Mouse (Mus musculus) kidney, postnatal 36 days (tissue): ENCODE results near the gene Mthfd1l.

Experiments used
- DNase-seq, 2 experiments: peaks; one replicate each; pipeline ENCODE4 v3.0.0; 2021 to 2022; ENCODE audit warnings: mixed read lengths in 2 of 2

Gene Mthfd1l

DNA sequence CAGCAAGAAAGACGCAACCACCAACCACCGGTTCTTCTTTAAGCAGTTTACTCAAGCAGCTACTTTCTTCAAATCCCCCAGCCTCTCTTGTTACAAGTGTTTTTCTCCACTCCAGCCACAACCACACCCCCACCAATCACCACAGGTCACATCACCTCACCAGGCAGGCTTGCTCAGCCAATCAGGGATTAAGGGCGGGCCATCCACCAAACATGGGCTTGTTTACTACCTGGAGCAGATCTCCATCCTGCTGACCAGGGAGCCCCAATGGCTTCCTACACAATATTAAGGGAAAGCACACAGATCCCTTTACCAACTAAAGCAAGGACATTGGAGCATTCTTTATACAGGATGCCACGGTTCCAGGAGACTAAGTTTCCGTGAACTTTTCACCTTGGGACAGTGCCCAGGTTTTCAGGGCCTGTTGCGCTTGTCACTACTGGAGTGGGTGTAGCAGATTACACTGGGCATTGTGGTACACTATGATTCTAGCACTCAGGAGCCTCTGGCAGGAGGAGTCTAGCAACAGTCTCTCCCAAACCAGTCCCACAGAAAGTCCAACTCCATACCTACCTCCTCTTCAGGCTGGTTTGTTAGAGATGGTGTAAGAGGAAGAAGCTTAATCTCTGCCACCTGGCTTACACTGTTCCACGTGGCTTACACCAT lies 150.5 kb downstream of the Mthfd1l start:
- DNase-seq: peak; percentile 63 to 69

DNA sequence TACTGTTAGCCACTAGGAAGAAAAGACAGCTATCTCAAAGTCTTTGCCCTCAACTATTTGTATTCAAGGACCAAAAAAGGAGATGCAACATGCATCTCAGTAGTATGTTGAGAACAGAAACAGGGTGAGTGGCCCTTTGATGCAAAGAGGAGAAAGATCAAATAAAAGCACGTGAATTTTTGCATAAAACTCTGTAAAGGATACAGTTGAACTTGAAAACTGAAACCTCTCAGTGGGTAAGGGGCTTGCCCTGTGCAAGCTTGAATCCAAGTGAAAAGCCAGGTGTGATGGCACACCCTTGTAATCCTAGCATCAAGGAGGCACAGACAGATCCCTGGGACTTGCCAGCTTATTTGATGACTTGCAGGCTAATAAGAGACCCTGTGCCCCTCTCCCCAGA lies 151.2 kb downstream of the Mthfd1l start:
- no peak for DNase-seq

DNA sequence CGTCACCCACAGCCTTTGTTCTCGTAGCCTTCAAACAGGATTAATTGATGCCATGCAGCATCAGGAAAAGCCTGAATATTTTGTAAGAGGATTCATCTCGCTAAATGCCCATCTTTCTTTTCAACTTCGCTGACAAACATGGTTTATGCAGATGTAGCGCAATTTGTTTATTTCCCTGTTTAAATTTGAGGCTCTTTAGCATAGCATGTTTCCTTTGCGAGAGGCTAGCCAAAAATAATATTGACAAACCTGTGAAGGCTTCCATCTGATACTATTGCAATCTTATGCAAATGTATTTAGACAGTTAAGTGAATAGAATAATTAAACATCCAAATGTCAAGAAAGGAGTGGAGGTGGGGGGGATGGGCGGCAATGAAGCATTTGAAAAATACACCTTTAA lies 152.3 kb downstream of the Mthfd1l start:
- no peak for DNase-seq

DNA sequence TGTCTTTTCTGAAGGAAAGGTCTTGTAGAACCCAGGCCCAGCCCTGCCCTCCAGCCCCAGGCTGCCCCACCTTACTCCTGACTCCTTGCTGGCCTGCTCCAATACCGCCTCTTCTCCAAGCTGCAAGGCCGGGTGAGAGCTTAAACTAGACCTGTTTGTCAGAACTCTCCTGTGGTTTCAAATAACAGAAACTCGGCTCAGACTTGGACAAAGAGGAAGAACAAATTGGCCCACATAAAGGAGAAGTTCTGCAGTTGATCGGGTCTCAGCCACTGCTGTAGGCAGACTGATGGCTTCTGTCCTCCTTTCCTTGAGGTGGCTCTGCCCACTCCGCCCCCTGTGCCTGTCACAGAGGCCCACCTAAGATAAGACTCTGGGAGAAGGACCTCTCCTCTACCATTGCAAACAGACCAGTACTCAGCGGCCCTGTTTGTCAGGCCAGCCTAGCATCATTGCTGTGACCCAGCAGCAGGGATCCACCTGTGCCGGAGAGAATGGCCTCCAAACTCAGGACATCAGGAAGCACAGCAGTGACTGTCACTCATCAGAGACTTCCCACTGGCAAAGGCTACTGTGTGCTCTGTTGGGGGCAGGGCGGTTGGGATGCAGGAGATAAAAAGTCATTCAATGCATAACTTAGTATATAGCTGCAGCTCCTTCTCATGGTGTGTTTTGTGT lies 153.6 kb downstream of the Mthfd1l start:
- DNase-seq: no peak

DNA sequence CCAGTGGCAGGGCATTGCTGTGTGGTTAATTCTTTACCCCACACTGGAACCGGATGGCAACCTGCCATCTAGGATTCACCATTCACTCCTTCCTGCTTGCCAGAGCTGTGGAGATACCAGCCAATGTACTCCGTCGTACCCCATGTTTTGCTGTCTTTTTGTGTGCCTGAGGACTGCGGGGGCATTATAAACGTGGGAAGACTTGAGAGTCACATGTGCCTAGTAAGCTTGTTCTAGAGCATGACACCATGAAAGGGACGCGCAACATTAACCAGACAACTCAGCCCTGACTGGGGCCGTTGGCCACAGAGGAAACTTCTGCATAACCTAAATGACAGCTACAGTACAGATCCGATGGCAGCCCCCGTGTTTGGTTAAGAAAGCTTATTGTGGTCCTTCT lies 155.5 kb downstream of the Mthfd1l start:
- DNase-seq: peak in 1 of 2 experiments; percentile 61

DNA sequence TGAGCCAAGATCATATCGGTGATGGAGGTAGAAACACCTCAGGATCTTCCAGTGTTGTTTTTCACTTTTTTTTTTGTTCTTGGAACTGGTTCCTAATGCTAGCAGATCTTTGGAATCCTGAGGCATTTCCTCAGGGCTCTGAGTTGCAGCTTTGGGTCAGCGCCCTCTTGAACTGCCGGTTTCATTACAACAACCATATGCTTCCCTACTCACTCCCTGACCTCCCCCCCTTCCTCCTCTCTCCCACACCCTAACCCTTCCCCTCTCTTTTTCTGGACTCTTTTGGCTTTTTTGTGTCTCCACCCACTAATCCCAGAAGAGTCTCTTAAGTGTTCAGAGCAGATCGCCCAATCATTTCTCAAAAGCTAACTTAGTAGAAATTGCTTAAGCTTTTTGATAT lies 156.0 kb downstream of the Mthfd1l start:
- DNase-seq: peak; percentile 58 to 63

DNA sequence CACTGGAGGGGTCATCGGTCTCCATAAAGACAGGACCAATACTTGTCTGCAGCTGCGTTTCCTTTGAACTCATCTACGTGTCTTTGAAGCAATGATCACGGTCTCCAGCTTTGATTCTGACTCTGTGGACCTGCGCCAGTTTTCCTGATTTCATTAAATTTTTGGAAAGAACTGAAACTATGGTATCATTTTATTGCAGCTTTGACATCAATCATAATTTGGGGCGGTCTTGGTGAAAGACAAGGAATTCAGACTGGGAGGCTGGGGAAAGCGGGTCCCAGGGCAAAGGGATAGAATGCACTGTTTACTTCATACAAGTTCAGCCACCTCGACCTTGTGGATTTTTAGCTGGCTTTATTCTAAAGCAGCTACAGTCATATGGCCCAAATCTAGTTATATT lies 156.5 kb downstream of the Mthfd1l start:
- DNase-seq: peak in 1 of 2 experiments; percentile 33

DNA sequence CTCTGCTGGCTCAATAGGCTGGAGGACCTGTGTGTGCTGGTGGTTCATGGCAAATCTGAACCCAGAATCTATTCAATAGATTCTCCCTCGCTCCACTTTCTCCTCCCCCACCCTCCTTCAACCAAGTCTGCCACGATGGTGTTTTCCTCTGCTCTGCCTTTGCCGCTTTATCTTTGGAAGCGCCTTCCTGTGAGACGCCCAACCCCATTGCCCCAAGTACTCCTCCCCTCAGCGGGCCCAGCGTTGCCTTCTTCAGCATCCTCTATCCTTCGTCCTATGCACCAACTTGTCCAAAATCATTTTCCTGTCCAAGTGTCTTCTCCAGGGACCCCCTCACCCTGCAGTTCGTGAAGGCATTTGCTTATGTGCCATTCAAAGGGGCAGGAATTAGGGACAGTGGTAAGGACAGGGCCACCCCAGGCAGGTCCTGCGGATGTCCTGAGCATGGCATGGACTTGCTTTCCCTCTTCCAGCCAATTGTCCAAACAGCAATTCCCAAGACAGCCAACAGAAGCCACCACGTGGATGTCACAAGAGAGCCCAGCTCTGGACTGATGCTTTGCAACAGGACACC lies 157.2 kb downstream of the Mthfd1l start:
- DNase-seq: no peak

DNA sequence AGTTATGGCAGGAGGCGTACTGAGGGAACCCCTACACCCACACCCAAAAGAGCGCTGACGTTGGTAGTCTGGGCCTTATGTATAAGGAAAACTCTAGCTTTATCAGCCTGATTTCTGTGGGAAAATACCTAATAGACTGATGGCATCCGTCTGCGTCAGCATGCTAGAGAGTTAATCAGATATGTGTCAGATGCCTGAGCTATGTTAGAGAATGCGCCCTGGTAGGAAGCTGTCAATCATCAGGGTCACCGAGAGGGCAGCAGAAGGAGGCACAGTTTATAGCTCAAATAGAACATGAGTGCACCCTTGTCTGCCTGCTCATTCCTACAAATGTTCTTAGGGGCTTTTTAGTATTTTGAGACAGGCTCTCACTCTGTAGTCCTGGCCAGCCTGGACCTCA lies 159.8 kb downstream of the Mthfd1l start:
- DNase-seq: no peak

DNA sequence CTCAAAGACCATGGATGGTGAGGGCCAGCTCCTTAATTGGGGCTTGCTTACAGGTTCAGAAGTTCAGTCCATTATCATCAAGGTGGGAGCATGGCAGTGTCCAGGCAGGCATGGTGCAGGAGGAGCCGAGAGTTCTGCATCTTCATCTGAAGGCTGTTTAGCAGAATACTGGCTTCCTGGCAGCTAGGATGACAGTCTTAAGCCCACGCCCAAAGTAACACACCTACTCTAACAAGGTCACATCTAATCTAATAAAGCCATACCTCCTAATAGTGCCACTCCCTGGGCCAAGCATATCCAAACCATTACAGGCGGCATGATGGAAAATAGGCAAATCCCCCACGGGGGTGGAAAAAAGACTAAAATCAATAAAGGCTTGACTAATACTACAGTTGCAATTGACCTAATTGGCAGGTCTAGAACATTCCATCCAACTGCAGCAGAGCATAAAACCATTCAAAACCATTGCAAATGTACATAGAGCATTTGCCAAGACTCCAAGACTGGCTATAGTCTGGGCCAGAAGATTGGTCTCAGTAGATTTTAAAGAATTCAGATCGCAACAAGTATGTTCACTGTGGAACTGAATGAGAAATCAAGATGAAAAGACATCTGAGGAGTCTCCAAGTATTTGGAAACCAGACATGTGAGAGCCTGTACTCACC lies 162.3 kb downstream of the Mthfd1l start:
- no peak for DNase-seq

DNA sequence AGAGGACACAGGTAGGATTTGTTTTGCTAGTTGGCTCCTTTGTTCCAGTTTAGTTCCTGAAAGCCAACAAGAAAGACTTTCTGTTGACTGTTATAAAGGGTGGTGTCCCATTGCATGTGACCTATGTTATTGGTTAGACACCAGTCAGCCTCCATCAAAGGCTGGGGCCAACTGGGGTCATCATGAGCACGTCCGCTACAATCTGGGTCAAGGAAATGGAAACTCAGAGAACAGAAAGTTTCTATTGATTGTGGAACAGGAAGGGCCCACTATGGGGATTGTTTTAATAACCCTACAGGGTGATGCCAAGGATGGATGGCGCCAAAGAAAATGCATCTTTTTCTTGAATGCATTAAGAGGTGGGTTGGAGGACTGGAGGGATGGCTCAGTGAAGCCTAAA lies 166.6 kb downstream of the Mthfd1l start:
- no peak for DNase-seq

DNA sequence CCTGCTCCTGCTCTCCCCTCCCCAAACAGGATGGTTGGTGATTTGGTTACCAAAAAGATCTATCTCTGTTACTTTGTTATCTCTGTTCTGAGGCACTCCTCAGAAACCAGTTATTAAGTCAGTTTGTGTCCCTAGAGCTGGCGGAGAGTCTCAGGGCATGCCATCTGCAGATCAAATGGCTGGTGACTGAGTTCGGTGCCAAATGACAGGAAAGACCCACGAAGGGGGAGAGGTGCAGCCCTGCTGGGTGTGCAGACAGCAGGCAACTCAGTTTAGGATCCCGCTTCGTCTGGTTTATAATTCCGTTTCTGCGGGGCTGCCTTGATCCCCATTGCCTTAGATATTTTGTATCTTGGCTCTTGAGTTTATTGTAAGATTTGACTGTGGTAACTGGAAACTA lies 168.8 kb downstream of the Mthfd1l start:
- DNase-seq: no peak

DNA sequence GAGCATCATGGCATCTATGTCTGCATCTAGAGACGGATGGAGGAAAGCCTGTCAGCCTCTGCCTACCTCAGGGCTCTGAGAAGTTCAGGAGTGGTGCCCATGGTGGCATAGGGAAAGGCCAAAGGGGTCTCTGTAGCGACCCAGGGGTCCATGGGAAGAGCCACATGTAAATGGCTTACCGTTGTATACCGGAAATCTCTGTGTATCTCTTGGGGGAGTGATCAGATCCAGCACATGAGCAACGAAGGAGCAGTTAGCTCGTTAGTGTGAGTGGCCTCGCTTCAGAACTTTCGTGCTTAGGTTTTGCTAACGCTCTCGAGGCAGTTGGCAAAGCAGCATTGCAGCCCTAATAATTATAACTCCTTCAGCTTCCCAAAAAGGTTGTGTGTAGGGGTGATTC lies 169.9 kb downstream of the Mthfd1l start:
- DNase-seq: no peak

DNA sequence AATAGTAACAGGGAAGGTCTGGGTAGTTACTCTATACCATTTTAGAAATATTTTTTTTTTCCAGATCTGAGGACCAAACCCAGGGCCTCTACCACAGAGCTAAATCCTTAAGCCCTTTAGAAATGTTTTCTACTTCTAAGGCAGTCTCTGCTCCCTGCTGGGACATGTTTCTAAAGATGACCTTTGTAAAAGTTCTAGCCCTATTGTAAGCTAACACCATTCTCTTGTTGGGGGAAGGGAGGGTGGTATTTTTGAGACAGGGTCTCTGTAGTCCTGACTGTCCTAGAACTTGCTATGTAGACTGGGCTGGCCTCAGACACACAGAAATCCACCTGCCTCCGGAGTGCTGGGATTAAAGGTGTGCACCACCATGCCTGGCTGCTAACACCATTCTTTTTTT lies 170.5 kb downstream of the Mthfd1l start:
- DNase-seq: no peak

DNA sequence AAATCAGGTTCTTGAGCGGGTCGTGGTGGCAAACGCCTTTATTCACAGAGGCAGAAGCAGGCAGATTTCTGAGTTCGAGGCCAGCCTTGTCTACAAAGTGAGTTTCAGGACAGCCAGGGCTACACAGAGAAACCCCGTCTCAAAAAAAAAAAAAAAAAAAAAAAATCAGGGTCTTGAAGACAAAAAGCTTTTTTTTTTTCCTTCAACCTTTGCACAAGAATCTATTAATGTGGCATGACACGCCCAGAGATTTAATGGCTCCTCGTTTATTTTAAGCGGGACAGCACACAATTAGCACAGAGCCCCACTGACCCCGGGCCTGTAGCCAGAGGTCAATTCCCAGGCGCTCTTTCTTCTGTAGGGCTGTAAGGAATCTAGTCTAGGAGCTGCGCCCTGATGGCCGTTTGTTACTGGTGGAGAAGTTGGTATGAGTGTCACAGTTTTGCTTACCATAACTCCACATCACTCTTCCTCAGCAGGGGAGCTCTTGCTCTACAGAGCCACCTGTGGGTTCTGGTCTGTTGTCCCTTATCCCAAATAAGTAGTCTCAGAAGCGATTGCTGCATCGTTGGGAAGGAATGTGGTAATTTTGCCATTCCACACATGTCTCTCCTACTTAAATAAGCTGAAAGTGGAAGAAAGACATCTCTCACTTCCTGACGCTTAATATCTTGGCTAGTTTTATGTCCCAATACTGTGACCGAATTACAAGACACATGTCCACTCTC lies 172.3 kb downstream of the Mthfd1l start:
- DNase-seq: peak in 1 of 2 experiments; percentile 45

DNA sequence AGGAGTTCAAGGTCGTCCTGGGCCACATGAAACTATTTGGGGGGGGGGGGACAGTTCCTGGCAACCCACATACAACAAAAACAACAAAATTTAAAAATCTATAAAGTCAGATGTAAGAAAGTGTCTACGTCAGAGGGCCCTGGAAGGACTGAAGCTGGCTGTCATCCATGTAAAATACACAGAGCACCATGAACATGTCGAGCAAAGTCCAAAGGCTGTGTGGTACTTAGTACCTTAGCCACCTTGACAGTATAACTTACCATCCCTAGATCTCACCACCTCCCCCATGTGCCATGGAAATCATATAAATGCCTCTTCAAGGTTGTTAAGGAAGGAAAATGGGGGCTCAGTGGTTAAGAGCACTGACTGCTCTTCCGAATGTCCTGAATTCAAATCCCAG lies 174.0 kb downstream of the Mthfd1l start:
- no peak for DNase-seq

DNA sequence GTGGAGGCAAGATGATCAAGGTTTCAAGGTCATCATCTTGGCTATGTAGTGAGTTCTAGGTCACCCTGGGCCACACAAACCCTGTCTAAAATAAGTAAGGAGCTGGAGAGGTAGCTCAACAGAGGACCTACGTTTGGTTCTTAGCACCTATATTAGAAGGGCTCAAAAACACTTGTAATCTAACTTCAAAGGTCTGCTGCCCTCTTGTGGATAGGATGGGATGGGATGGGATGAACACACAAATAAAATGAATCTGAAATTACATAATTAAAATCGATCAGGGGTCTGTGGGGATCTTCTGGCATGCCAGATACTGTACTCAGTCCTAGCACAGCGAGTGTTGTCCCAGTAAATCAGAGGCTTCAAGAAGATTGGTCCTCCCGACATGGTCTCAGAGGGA lies 178.2 kb downstream of the Mthfd1l start:
- peak in 1 of 2 experiments; percentile 22 for DNase-seq

DNA sequence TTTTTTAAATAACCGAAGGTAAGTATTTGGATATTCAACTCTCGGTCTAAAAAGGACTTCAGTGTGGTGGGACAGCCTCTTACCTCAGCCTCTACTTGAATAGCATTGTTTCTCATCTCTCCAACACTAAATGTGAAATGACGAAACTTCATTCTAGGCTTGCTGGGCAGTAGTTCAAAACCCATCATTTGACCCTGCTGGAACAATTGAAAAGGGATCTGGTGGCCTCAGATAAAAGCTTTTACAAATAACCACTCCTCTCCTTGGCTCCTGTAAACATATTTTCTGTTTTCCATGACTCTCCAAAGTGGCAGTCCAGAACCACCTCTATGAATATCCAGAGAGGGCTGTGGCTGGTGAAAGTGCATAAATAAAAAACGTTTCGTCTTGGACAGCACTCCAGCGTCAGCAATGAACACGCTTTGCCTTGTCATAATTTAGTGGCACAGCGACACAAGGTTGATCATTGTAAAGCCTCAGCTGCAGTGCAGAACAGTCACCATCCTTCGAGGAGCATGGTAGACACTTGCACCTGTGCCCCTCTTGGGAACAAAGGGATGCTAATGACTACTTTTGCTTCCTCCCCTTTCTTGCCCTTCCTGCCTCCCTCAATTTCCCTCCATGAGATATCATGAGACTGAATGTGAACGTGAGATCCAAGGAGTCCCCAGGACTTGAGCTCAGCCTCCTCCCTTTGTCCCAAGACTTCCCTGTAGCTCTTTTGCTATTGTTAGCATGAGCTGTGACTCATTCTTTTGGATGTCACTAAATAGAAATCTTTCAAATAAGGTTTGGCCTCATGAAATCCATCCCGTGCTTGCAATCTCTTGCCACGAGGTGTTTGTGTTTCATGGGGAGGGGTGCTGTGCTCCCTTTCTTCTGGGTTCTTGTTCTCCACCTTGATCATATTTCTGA lies 179.2 kb downstream of the Mthfd1l start:
- DNase-seq: no peak

DNA sequence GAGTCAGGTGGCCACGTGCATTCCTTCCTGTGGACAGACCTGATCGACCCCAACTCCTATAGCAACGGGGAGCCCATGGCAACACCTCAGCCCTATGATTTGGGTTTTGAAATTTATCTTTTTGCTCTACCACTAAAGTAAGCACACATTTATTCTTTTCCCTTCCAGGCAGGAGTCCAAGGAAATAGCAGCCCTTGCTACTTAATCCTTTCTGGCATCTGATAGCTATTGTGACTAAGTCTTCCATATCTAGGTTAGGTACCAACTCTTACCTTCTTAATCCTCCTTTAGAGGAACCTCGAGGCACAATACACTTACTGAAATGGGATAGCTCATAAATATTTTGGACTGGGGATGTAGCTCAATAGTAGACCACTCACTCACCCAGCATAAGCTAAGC lies 180.1 kb downstream of the Mthfd1l start:
- no peak for DNase-seq

DNA sequence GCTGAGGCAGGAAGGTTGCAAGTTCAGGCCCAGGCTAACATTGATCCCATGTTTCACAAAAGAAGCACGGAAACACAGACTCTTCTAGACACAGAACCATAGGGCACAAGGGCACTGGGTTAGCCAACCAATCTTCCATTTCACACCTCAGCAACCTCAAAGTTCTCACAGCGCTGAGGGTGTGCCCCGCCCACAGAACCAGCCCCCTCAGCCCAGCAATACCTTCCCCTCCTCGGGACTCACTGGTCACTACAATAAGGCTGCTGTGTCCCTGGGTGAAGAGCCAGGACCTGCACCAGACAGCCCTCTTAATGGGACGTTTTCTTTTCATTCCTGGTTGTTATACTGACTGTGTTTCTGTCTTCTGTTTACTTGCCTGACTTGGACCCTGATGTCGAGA lies 181.1 kb downstream of the Mthfd1l start:
- no peak for DNase-seq

DNA sequence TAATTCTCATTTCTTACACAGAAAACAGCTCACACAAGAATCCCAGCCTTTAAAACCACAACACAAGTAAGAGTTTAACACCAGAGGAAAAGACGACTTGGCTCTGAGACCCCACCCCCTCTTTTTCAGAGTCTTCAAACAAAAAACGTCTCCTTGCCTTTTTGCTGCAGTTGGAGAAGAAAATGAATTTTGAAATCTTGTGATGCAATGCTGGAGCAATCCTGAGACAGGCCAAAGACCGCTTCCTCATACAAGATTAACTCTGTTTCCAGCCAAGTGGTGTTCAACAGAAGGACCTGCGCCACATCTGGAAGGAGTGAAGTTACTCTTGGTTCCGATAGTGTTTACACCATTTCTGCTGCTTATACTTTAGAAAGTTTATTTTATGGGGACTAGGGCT lies 182.6 kb downstream of the Mthfd1l start:
- DNase-seq: no peak

DNA sequence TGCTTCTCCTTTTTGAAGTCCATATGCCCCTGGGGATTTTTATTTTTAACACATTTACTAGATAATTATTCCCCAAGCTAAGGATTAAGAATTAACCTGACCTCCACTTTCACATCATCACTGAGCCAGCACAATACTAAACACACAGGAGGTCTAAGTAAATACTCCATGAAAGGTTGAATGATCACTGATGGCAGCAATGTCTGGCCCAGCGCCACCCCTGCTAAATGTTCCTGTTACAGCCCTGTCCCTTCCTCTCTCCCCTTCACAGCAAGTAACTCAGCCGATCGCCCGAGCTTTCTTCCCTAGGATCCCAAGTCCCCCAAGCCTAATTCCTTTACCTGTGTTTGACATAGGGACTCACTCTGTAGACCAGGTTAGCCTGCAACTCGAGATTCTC lies 185.6 kb downstream of the Mthfd1l start:
- DNase-seq: peak; percentile 80 to 84
